Mouse (Mus musculus): ENCODE results near the gene Mcm7.
"Not testable (repeated sequence)": the region's sequence is repeated elsewhere in the genome, so short reads cannot be mapped to it uniquely, and the experiment has no call there.

The Mcm7 gene

GRCm38 (mm10) chr5:138171695-138172491 is at the start of gene Mcm7, which contains the start of gene Ap4m1:
Gene Mcm7, minus strand, starts transcription at chr5:138172422.
Gene Ap4m1, plus strand, starts transcription at chr5:138172002.
- in situ Hi-C loops (cut with MboI) = no loop called here

GRCm38 (mm10) chr5:138219864-138220263 is 47.6 kb upstream of the Mcm7 start:
- in situ Hi-C loops (cut with MboI) = no loop called here

GRCm38 (mm10) chr5:138216632-138217031 is 44.4 kb upstream of the Mcm7 start:
- in situ Hi-C loops (cut with MboI) = not testable (repeated sequence)

- in situ Hi-C loops (cut with MboI) = no loop called here
These were observed 35.7 kb upstream of the Mcm7 start for GRCm38 (mm10) chr5:138207873-138208272.

- in situ Hi-C loops (cut with MboI) = no loop called here
These were observed 35.0 kb upstream of the Mcm7 start for GRCm38 (mm10) chr5:138207253-138207652.

GRCm38 (mm10) chr5:138202086-138202485 is 29.9 kb upstream of the Mcm7 start:
- in situ Hi-C loops (cut with MboI) = no loop called here

GRCm38 (mm10) chr5:138199576-138199975 is 27.4 kb upstream of the Mcm7 start:
- in situ Hi-C loops (cut with MboI) = no loop called here

GRCm38 (mm10) chr5:138195463-138195862 is 23.2 kb upstream of the Mcm7 start:
- in situ Hi-C loops (cut with MboI) = no loop called here

GRCm38 (mm10) chr5:138194755-138195345 is 22.6 kb upstream of the Mcm7 start:
- in situ Hi-C loops (cut with MboI) = no loop called here

- in situ Hi-C loops (cut with MboI) = no loop called here
These were observed 21.8 kb upstream of the Mcm7 start, which contains the start of gene Mblac1 for GRCm38 (mm10) chr5:138193771-138194727. Gene Mblac1, plus strand, starts transcription at chr5:138194314.

GRCm38 (mm10) chr5:138187661-138188306 is 15.6 kb upstream of the Mcm7 start:
- in situ Hi-C loops (cut with MboI) = no loop called here

- in situ Hi-C loops (cut with MboI) = no loop called here
These were observed 14.9 kb upstream of the Mcm7 start, which contains the start of the genes Taf6 and Cnpy4 for GRCm38 (mm10) chr5:138186950-138187638. Gene Taf6, minus strand, starts transcription at chr5:138187451. Gene Cnpy4, plus strand, starts transcription at chr5:138187485.

GRCm38 (mm10) chr5:138173217-138173616 is 995 bp upstream of the Mcm7 start:
- in situ Hi-C loops (cut with MboI) = no loop called here

GRCm38 (mm10) chr5:138170936-138171561 is 1.2 kb downstream of the Mcm7 start:
- in situ Hi-C loops (cut with MboI) = no loop called here

- in situ Hi-C loops (cut with MboI) = no loop called here
These were observed 6.6 kb downstream of the Mcm7 start for GRCm38 (mm10) chr5:138165594-138165993.

- in situ Hi-C loops (cut with MboI) = no loop called here
These were observed 8.6 kb downstream of the Mcm7 start for GRCm38 (mm10) chr5:138163610-138164009.

- in situ Hi-C loops (cut with MboI) = no loop called here
These were observed 9.2 kb downstream of the Mcm7 start for GRCm38 (mm10) chr5:138163046-138163445.

- in situ Hi-C loops (cut with MboI) = no loop called here
These were observed 11.2 kb downstream of the Mcm7 start, which contains the start of gene Cops6 for GRCm38 (mm10) chr5:138160842-138161665. Gene Cops6, plus strand, starts transcription at chr5:138161071.

- in situ Hi-C loops (cut with MboI) = no loop called here
These were observed 11.9 kb downstream of the Mcm7 start for GRCm38 (mm10) chr5:138160224-138160762.
